Mouse (Mus musculus) hindbrain, postnatal 0 days (tissue): Measurements from ENCODE around the gene Mesp1. TPM values are rescaled to one million over a fixed set of nuclear protein-coding genes. Genes with fewer than 3 reads are reported as not detected.
A peak's percentile ranks its signal among the peaks of the same experiment; 100 is the strongest.
"Not testable (repeated sequence)": the region's sequence is repeated elsewhere in the genome, so short reads cannot be mapped to it uniquely, and the experiment has no call there.

Experiments used
- ATAC-seq: fragments of 200-750 bp; cut with Nextera tagmentation; 2 replicates; pipeline ENCODE4 v1.8.0; 2017; ENCODE audit warnings: mild to moderate bottlenecking, moderate TSS enrichment, moderate library complexity
- DNase-seq: peaks from one replicate; pipeline ENCODE4 v3.0.0-alpha.2; 2015; ENCODE audit warnings: low spot score
- H3K27ac ChIP-seq: fragments of 300-500 bp; sonication (generic); 2 replicates; pipeline ENCODE4 v1.5.1; 2014; ENCODE audit warnings: mild to moderate bottlenecking
- H3K27me3 ChIP-seq: fragments of 300-500 bp; sonication (generic); 2 replicates; pipeline ENCODE4 v1.6.1; 2014; ENCODE audit warnings: low read length, mixed read lengths; ENCODE audit not compliant: insufficient read depth
- H3K36me3 ChIP-seq: fragments of 300-500 bp; sonication (generic); 2 replicates; pipeline ENCODE4 v1.6.1; 2014; ENCODE audit warnings: low read length, mixed read lengths; ENCODE audit not compliant: insufficient read depth
- H3K4me1 ChIP-seq: fragments of 300-500 bp; sonication (generic); 2 replicates; pipeline ENCODE4 v1.6.1; 2014; ENCODE audit warnings: antibody characterized with exemption, low read length, mixed read lengths; ENCODE audit not compliant: insufficient read depth
- H3K4me2 ChIP-seq: fragments of 300-500 bp; sonication (generic); 2 replicates; pipeline ENCODE4 v1.6.1; 2014; ENCODE audit warnings: low read depth, mild to moderate bottlenecking, low read length, moderate library complexity, mixed read lengths
- H3K4me3 ChIP-seq: fragments of 300-500 bp; sonication (generic); 2 replicates; pipeline ENCODE4 v1.5.1; 2014; ENCODE audit warnings: low read length
- H3K9ac ChIP-seq: fragments of 300-500 bp; sonication (generic); replicated peaks from 2 replicates; pipeline ENCODE4 v1.6.1; 2014; ENCODE audit warnings: mild to moderate bottlenecking, low read length, moderate library complexity, mixed read lengths
- H3K9me3 ChIP-seq: fragments of 300-500 bp; sonication (generic); 2 replicates; pipeline ENCODE4 v1.6.1; 2016; ENCODE audit warnings: low read length, mixed read lengths
- CTCF ChIP-seq: IDR thresholded peaks from 2 replicates; pipeline ENCODE4 v1.5.1; 2016; ENCODE audit warnings: antibody characterized with exemption, control low read depth, low read depth
- WGBS: fragments of 180-500 bp; shearing (Covaris S2); extraction: QIAGEN DNeasy Blood & Tissue Kit; methylation state at CpG from one replicate; pipeline ENCODE4 v1.1.7; 2014; 5-methylcytosine and 5-hydroxymethylcytosine counted together
- polyA plus RNA-seq: library from polyadenylated mRNA; unstranded; fragments of >200 nt; fragmentation: Nextera tagmentation; extraction: Ambion mirVana; gene quantifications from 2 replicates; pipeline ENCODE4 v1.2.1, GENCODE M21; 2015
- total RNA-seq: library from RNA; depleted of rRNA; stranded (reverse); fragments of >200 nt; gene quantifications from 2 replicates; pipeline ENCODE4 v1.2.3, GENCODE M21; 2014

Mesp1 gene
- total and polyA plus RNA-seq, 2 experiments from 2014 or later, result 0.52 to 0.63 TPM

DNA sequence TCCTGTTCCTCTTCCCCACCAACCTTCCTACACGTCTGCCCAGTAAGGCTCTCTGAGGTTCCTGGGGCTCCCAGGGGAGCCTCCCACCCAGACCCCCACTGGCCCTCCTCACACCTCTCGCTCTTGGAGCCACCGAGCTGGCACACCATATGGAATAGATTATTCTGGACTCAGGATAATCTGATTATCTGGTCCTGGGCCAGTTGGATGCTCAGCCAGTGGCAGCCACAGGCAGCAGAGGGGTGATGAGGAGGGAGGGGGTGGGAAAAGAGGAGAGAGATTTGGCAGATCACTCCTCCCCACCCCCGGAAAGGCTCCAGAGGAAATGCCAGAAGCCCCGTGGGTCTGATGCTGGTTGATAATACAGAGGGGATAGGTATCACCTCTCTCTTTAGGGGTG lies 5.0 kb upstream of the Mesp1 start:
- H3K36me3 ChIP-seq, result no peaks in the 10 kb centered on the region
- no peak for TF ChIP-seq CTCF
- no peak overlapping the region for H3K27ac ChIP-seq
- no peak for DNase-seq
- no peak for ATAC-seq
- H3K4me3 ChIP-seq, result no peak overlapping the region
- H3K4me2 ChIP-seq, result no peak overlapping the region
- H3K9me3 ChIP-seq, result no peaks in the 10 kb centered on the region
- no peaks in the 10 kb centered on the region for H3K4me1 ChIP-seq
- H3K27me3 ChIP-seq, result 0 out of 2 replicates have a peak, but pooled peaks cover 8% of the 10 kb centered on the region
- H3K9ac ChIP-seq, result no peak overlapping the region
- WGBS, result 27% methylated on average over 5 of the region's 5 CpGs

- Histone ChIP-seq H3K9ac (peak overlapping the region; percentile 53), H3K27ac (no peak overlapping the region), H3K27me3 (0 out of 2 replicates have a peak, but pooled peaks cover 19% of the 10 kb centered on the region)
These were observed 760 bp downstream of the Mesp1 start for GRCm38 (mm10) chr7:79792635-79793421.

DNA sequence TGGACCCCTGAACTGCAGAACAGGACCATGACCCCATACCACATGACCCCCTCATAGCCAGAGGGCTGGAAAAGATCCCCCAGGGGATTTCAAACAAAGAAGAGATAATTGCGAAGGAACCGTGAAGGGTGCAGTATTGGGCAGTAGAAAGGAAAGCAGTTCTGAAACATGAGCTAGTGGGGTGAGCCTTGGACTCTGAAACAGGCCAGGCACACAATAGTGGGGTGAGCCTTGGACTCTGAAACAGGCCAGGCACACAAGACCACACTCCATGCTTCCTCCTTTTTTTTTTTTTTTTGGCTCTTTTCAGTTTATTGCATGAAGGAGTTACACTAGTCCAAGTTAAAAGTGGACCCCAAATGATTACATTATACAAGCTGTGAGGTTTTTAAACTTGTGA lies 3.8 kb downstream of the Mesp1 start:
- H3K9me3 ChIP-seq, DNase-seq, H3K4me3 ChIP-seq, ATAC-seq, H3K36me3 ChIP-seq, H3K27ac ChIP-seq, H3K9ac ChIP-seq, H3K4me1 ChIP-seq, H3K4me2 ChIP-seq: not testable (repeated sequence)
- 20% methylated on average over 2 of the region's 2 CpGs for WGBS
- 0 out of 2 replicates have a peak, but pooled peaks cover 22% of the 10 kb centered on the region for H3K27me3 ChIP-seq

More at GRCm38 (mm10) chr7:79792635-79793421, 760 bp downstream of the Mesp1 start:
- H3K9me3 ChIP-seq, result no peaks in the 10 kb centered on the region
- DNase-seq (peak; percentile 64), ATAC-seq (peak; percentile 71)
- WGBS, result 1% methylated on average over 79 of the region's 80 CpGs
- peak overlapping the region; percentile 63 for H3K4me2 ChIP-seq
- H3K36me3 ChIP-seq, result no peaks in the 10 kb centered on the region
- peak; percentile 68 for TF ChIP-seq CTCF
- H3K4me3 ChIP-seq, result peak overlapping the region; percentile 43
- 0 out of 2 replicates have a peak, but pooled peaks cover 6% of the 10 kb centered on the region for H3K4me1 ChIP-seq

GRCm38 (mm10) chr7:79786295-79786694 lies 7.3 kb downstream of the Mesp1 start:
- WGBS, result 18% methylated on average over 6 of the region's 6 CpGs
- DNase-seq, result peak; percentile 81
- Histone ChIP-seq H3K9ac (no peak overlapping the region), H3K4me3 (no peak overlapping the region), H3K9me3 (no peaks in the 10 kb centered on the region), H3K27ac (no peak overlapping the region), H3K4me1 (no peaks in the 10 kb centered on the region), H3K27me3 (0 out of 2 replicates have a peak, but pooled peaks cover 11% of the 10 kb centered on the region), H3K4me2 (no peak overlapping the region), H3K36me3 (no peaks in the 10 kb centered on the region)
- ATAC-seq, result peak; percentile 61
- TF ChIP-seq CTCF, result peak; percentile 79

DNA sequence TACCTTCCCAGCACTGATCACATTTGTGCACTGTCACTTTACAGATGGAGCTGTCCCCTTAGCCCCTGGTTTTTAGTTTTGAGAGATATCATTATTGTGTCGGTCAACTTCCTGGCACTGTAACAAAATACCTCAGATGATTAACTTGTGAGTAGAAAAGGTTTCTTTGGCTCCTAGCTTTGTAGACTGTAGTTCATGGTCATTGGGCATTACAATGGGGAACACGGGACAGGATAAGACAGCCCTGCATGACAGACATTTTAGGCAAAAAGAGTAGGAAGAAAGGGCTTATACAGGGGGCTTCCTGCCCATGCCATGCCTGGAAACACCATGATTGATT lies 11.1 kb downstream of the Mesp1 start:
- Histone ChIP-seq H3K4me2 (no peak overlapping the region), H3K27me3 (0 out of 2 replicates have a peak, but pooled peaks cover 4% of the 10 kb centered on the region), H3K9me3 (no peaks in the 10 kb centered on the region), H3K4me3 (no peak overlapping the region), H3K36me3 (no peaks in the 10 kb centered on the region), H3K27ac (no peak overlapping the region), H3K9ac (no peak overlapping the region), H3K4me1 (no peaks in the 10 kb centered on the region)
- DNase-seq (no peak), ATAC-seq (no peak)
- WGBS, result 64% methylated on average over 2 of the region's 2 CpGs
- no peak for TF ChIP-seq CTCF

DNA sequence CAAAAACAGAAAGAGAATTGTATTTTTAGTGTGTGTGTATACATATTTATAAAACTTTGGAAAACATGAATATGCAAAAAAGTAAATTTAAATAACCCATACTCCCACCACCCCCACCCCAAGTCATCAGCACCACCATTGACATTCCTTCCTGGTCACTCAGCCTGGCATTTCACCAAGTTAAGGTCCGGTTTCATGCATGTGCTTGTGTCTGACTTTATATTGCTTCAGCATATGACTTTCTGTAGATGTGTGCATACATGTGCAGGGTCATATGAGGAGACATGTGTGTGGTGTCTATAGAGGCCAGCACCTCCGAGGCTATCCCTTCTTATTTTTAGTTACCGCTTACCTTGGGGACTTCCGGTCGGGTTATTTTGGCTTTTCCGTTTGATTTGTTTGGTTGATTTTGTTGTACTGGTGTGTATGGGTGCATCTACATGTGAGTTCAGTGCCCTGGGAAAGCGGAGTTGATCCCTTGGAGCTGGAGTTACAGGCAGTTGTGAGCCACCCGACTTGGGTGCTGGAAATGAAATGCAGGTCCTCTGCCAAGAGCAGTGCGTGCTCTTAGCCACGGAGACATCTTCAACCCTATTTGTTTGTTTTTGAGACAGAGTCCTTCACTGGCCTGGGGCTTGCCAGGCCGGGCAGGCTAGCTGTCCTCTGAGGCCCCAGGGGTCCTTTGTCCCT lies 11.6 kb downstream of the Mesp1 start:
- H3K27ac ChIP-seq, result no peak overlapping the region

More for the DNA sequence above, 11.6 kb downstream of the Mesp1 start:
- no peak for ATAC-seq
- H3K27me3 ChIP-seq, result 0 out of 2 replicates have a peak, but pooled peaks cover under 1% of the 10 kb centered on the region
- no peak overlapping the region for H3K9ac ChIP-seq
- WGBS, result 71% methylated on average over 11 of the region's 11 CpGs
- TF ChIP-seq CTCF, result no peak
- no peaks in the 10 kb centered on the region for H3K36me3 ChIP-seq
- no peaks in the 10 kb centered on the region for H3K4me1 ChIP-seq
- DNase-seq, result no peak
- no peak overlapping the region for H3K4me2 ChIP-seq
- no peaks in the 10 kb centered on the region for H3K9me3 ChIP-seq
- H3K4me3 ChIP-seq, result no peak overlapping the region
